In genomic region chr15:80190075-80190474, GRCm38 (mm10) we compare ENCODE assay signal across 17 mouse cellular contexts. TPM values are rescaled to one million over a fixed set of nuclear protein-coding genes. Genes with fewer than 3 reads are reported as not detected.
DNase-seq lines count a peak whose midpoint lies in the region; ATAC-seq and TF ChIP-seq lines count a peak whose summit lies in the region.
"Had no signal": no experiment of that assay in that cellular context is flagged by ENCODE, and none has a peak within 500 bp of the region (broad histone marks: within the 10 kb centered on the region; RNA-seq: fewer than 3 reads in every experiment).

No protein-coding gene starts in this region.

- peaks cover 63% of the 10 kb centered on the region for H3K4me1 ChIP-seq in cerebellum, adult 2 months (ENCODE audit: control insufficient read depth, insufficient read depth, low read length)
- peaks cover 2% of the 10 kb centered on the region; the same call in 1 of the 2 replicates for H3K4me1 ChIP-seq in midbrain, embryonic 11.5 days (ENCODE audit: control insufficient read depth, insufficient read depth, low read length)
- H3K4me1 ChIP-seq in midbrain, embryonic 16.5 days (ENCODE audit: control insufficient read depth, insufficient read depth, low read length) = no peaks in the 10 kb centered on the region
- H3K4me1 ChIP-seq in kidney, embryonic 16.5 days (ENCODE audit: insufficient read depth, low read length) = peaks cover 16% of the 10 kb centered on the region

- H3K9ac ChIP-seq in midbrain, embryonic 11.5 days (ENCODE audit: low read length) = no peak overlapping the region
- H3K9ac ChIP-seq in midbrain, embryonic 16.5 days (ENCODE audit: low read depth, low read length) = no peak overlapping the region
- H3K9ac ChIP-seq in kidney, embryonic 16.5 days (replicated peaks; ENCODE audit: low read length) = no peak overlapping the region
- H3K9ac ChIP-seq: hindbrain, embryonic 15.5 days; liver, embryonic 12.5 days; midbrain, embryonic 15.5 days had no signal

- H3K9me3 ChIP-seq in midbrain, embryonic 11.5 days (ENCODE audit: control insufficient read depth, low read length) = no peaks in the 10 kb centered on the region
- H3K9me3 ChIP-seq in midbrain, embryonic 16.5 days (replicated peaks; ENCODE audit: control insufficient read depth, low read length, poor library complexity, severe bottlenecking) = no peaks in the 10 kb centered on the region
- no peaks in the 10 kb centered on the region for H3K9me3 ChIP-seq in kidney, embryonic 16.5 days (ENCODE audit: low read length)
- H3K9me3 ChIP-seq: hindbrain, embryonic 15.5 days; liver, embryonic 12.5 days; midbrain, embryonic 15.5 days had no signal

- H3K4me2 ChIP-seq in midbrain, embryonic 11.5 days = no peak overlapping the region
- no peak overlapping the region for H3K4me2 ChIP-seq in midbrain, embryonic 16.5 days (ENCODE audit: low read length)
- H3K4me2 ChIP-seq in kidney, embryonic 16.5 days (replicated peaks; ENCODE audit: low read depth, low read length) = no peak overlapping the region
- H3K4me2 ChIP-seq: hindbrain, embryonic 15.5 days; liver, embryonic 12.5 days; midbrain, embryonic 15.5 days had no signal

- ATAC-seq in midbrain, embryonic 11.5 days (ENCODE audit: low FRiP score) = no peak
- ATAC-seq in midbrain, embryonic 16.5 days = no peak
- ATAC-seq in kidney, embryonic 16.5 days (ENCODE audit: low FRiP score, low TSS enrichment) = peak; percentile 62; the same call in 1 of the 2 replicates
- ATAC-seq: liver, embryonic 12.5 days; midbrain, embryonic 15.5 days; Patski had no signal

- H3K36me3 ChIP-seq in midbrain, embryonic 11.5 days (ENCODE audit: control insufficient read depth, insufficient read depth, low read length) = no peaks in the 10 kb centered on the region
- no peaks in the 10 kb centered on the region for H3K36me3 ChIP-seq in midbrain, embryonic 16.5 days (ENCODE audit: control insufficient read depth, insufficient read depth, low read length)
- H3K36me3 ChIP-seq in kidney, embryonic 16.5 days (ENCODE audit: insufficient read depth, low read length) = no peaks in the 10 kb centered on the region
- H3K36me3 ChIP-seq: hindbrain, embryonic 15.5 days; liver, embryonic 12.5 days; midbrain, embryonic 15.5 days had no signal

- peak in 1 of 2 experiments; percentile 20 for DNase-seq in cerebellum, adult 2 months
- DNase-seq in cerebellum, adult 11 months = no peak
- DNase-seq in midbrain, embryonic 11.5 days (ENCODE audit: low spot score, missing footprints) = peak; percentile 14
- DNase-seq in yolk sac, embryonic 10.5 days (ENCODE audit: low spot score) = peak; percentile 74
- no peak for DNase-seq in adrenal gland, postnatal 10 days
- no peak for DNase-seq in lung, postnatal 14 days
- DNase-seq: cerebellum, adult 9-11 months; heart, adult 11 months; thymus, postnatal 14 days had no signal

- H3K27ac ChIP-seq in cerebellum, adult 2 months (ENCODE audit: insufficient read depth, low read length) = peak overlapping the region; percentile 77
- H3K27ac ChIP-seq in midbrain, embryonic 11.5 days (ENCODE audit: low read depth, low read length) = no peak overlapping the region
- H3K27ac ChIP-seq in midbrain, embryonic 16.5 days (ENCODE audit: low read length) = no peak overlapping the region
- peak overlapping the region; percentile 26; the same call in 1 of the 2 replicates for H3K27ac ChIP-seq in kidney, embryonic 16.5 days (ENCODE audit: low read length)
- H3K27ac ChIP-seq: hindbrain, embryonic 15.5 days; liver, embryonic 12.5 days; midbrain, embryonic 15.5 days had no signal

- TF ChIP-seq POLR2A in cerebellum, adult 2 months (IDR thresholded peaks at IDR 0.05; ENCODE audit: borderline replicate concordance, insufficient read depth, low read length) = no peak

- TF ChIP-seq CTCF in cerebellum, adult 2 months (IDR thresholded peaks at IDR 0.05; ENCODE audit: borderline replicate concordance, insufficient read depth, low read depth, low read length) = no peak

- WGBS in cerebellum, adult 2 months = 74% methylated on average over 4 of the region's 4 CpGs
- 73% methylated on average over 4 of the region's 4 CpGs for WGBS in midbrain, embryonic 11.5 days
- 67% methylated on average over 4 of the region's 4 CpGs for WGBS in midbrain, embryonic 16.5 days
- 64% methylated on average over 4 of the region's 4 CpGs for WGBS in kidney, embryonic 16.5 days

- H3K27me3 ChIP-seq in cerebellum, adult 2 months (ENCODE audit: control insufficient read depth, insufficient read depth, low read length) = no peaks in the 10 kb centered on the region
- no peaks in the 10 kb centered on the region for H3K27me3 ChIP-seq in midbrain, embryonic 11.5 days (ENCODE audit: control insufficient read depth, insufficient read depth, low read length)
- no peaks in the 10 kb centered on the region for H3K27me3 ChIP-seq in midbrain, embryonic 16.5 days (ENCODE audit: control insufficient read depth, insufficient read depth, low read depth, low read length)
- no peaks in the 10 kb centered on the region for H3K27me3 ChIP-seq in kidney, embryonic 16.5 days (ENCODE audit: insufficient read depth, low read length)
- H3K27me3 ChIP-seq: hindbrain, embryonic 15.5 days; midbrain, embryonic 15.5 days; Patski had no signal

- H3K4me3 ChIP-seq in cerebellum, adult 2 months (replicated peaks; ENCODE audit: insufficient read depth, low read depth, low read length) = no peak overlapping the region
- H3K4me3 ChIP-seq in midbrain, embryonic 11.5 days (ENCODE audit: low read depth, low read length) = no peak overlapping the region
- no peak overlapping the region for H3K4me3 ChIP-seq in midbrain, embryonic 16.5 days (ENCODE audit: low read depth, low read length)
- H3K4me3 ChIP-seq in kidney, embryonic 16.5 days (ENCODE audit: low read length) = no peak overlapping the region
- H3K4me3 ChIP-seq: hindbrain, embryonic 15.5 days; liver, embryonic 12.5 days; midbrain, embryonic 15.5 days had no signal

RNA-seq across cellular contexts. Expression of gene Mgat3, which starts 16.6 kb away (rescaled TPM):
- 106 and 114 TPM in 2 replicates for polyA plus RNA-seq in cerebellum, adult 2 months (2012; rRNA removed)
- 8.0 and 10.7 TPM in 2 replicates for polyA plus RNA-seq in midbrain, embryonic 11.5 days (2014; fragmentation: Nextera tagmentation; extraction: Ambion mirVana)
- 14.1 and 15.2 TPM in 2 replicates for polyA plus RNA-seq in midbrain, embryonic 16.5 days (2015; fragmentation: Nextera tagmentation; extraction: Ambion mirVana)
- 9.4 and 9.5 TPM in 2 replicates for polyA plus RNA-seq in kidney, embryonic 16.5 days (2015; fragmentation: Nextera tagmentation; extraction: Ambion mirVana)
- 1 to 10 TPM; 6.0 to 8.0 TPM for total RNA-seq in adrenal gland, postnatal 10 days (2021)

RNA-seq across cellular contexts. Expression of gene Mief1, which starts 43.7 kb away (rescaled TPM):
- 18.4 and 19.6 TPM in 2 replicates for polyA plus RNA-seq in cerebellum, adult 2 months (2012; rRNA removed)
- 35.5 and 40.8 TPM in 2 replicates for polyA plus RNA-seq in midbrain, embryonic 11.5 days (2014; fragmentation: Nextera tagmentation; extraction: Ambion mirVana)
- 35.2 and 37.4 TPM in 2 replicates for polyA plus RNA-seq in midbrain, embryonic 16.5 days (2015; fragmentation: Nextera tagmentation; extraction: Ambion mirVana)
- polyA plus RNA-seq in kidney, embryonic 16.5 days (2015; fragmentation: Nextera tagmentation; extraction: Ambion mirVana) = 36.3 and 38.1 TPM in 2 replicates
- 10 to 100 TPM; 42.8 to 46.6 TPM for total RNA-seq in adrenal gland, postnatal 10 days (2021)

RNA-seq across cellular contexts. Expression of gene AC140267.1, which starts 45.6 kb away (rescaled TPM):
- polyA plus RNA-seq in cerebellum, adult 2 months (2012; rRNA removed) = not detected in 2 replicates
- polyA plus RNA-seq in midbrain, embryonic 11.5 days (2014; fragmentation: Nextera tagmentation; extraction: Ambion mirVana) = not detected in 2 replicates
- 5.5 TPM in 1 of 2 replicates, not detected in the other for polyA plus RNA-seq in midbrain, embryonic 16.5 days (2015; fragmentation: Nextera tagmentation; extraction: Ambion mirVana)
- polyA plus RNA-seq in kidney, embryonic 16.5 days (2015; fragmentation: Nextera tagmentation; extraction: Ambion mirVana) = 3.3 TPM in 1 of 2 replicates, not detected in the other
- 10 to 100 TPM in 1 of 2 experiments, 1 to 10 TPM in 1; 6.9 to 19.1 TPM for total RNA-seq in adrenal gland, postnatal 10 days (2021)
- polyA plus RNA-seq: forebrain, embryonic 11.5 days; hindbrain, embryonic 15.5 days; liver, embryonic 12.5 days; neural tube, embryonic 14.5 days; Patski had no signal

RNA-seq across cellular contexts. Expression of gene Tab1, which starts 57.1 kb away (rescaled TPM):
- 50.0 and 50.2 TPM in 2 replicates for polyA plus RNA-seq in cerebellum, adult 2 months (2012; rRNA removed)
- polyA plus RNA-seq in midbrain, embryonic 11.5 days (2014; fragmentation: Nextera tagmentation; extraction: Ambion mirVana) = 24.9 and 29.4 TPM in 2 replicates
- polyA plus RNA-seq in midbrain, embryonic 16.5 days (2015; fragmentation: Nextera tagmentation; extraction: Ambion mirVana) = 35.9 and 38.3 TPM in 2 replicates
- 44.1 and 44.7 TPM in 2 replicates for polyA plus RNA-seq in kidney, embryonic 16.5 days (2015; fragmentation: Nextera tagmentation; extraction: Ambion mirVana)
- 10 to 100 TPM; 16.3 to 28.9 TPM for total RNA-seq in adrenal gland, postnatal 10 days (2021)

Comparison
In these comparisons a context has a peak if more than half of its experiments do, and no peak if none do; other contexts are left out.
1. DNase-seq: peak in midbrain, embryonic 11.5 days (single experiment) and yolk sac, embryonic 10.5 days (single experiment); none in cerebellum, adult 11 months (single experiment), adrenal gland, postnatal 10 days (single experiment) and lung, postnatal 14 days (single experiment).
2. H3K27ac ChIP-seq: peak in cerebellum, adult 2 months (single experiment) and kidney, embryonic 16.5 days (single experiment); none in midbrain, embryonic 11.5 days (single experiment) and midbrain, embryonic 16.5 days (single experiment).